Mouse (Mus musculus): ENCODE measurements around the gene Usp22.

DNA sequence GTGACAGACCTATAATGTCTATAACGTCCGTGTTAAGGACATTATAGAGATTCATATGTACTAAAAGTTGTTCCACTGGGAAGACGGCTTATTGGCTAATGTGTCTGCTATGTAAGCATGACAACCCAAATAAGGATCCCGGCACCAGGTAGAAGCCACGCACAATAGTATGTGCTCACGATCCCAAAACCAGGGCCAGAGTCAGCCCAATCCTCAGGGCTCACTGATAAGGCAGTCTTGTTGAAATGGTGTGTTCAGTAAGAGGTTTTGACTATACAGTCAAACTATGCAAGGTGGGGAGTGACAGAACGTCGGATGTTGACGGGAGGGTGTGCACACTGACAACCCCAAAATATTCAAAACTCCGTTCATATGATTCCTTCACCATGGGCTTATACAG, 10.0 kb downstream of the Usp22 start:
- TF ChIP-seq CTCF (conservative IDR thresholded peaks at IDR 0.05 in 1 of 2, IDR thresholded peaks at IDR 0.05 in 1 of 2; ENCODE audit: low read depth in 2 of 2, low read length in 2 of 2) (no peak), ZMIZ1 (IDR thresholded peaks at IDR 0.05; ENCODE audit: low read depth, low read length) (no peak), SIN3A (IDR thresholded peaks at IDR 0.05; ENCODE audit: low read length) (no peak), TBP (conservative IDR thresholded peaks at IDR 0.05; ENCODE audit: low read depth, low read length) (no peak), EP300 (IDR thresholded peaks at IDR 0.05; ENCODE audit: low read length) (no peak), CHD1 (IDR thresholded peaks at IDR 0.05; ENCODE audit: low read depth, low read length) (no peak), BHLHE40 (IDR thresholded peaks at IDR 0.05; ENCODE audit: low read depth, low read length) (no peak)

Data from CH12.LX (cell line).